13 mouse cellular contexts compared by ENCODE assay signal in the genomic region with DNA sequence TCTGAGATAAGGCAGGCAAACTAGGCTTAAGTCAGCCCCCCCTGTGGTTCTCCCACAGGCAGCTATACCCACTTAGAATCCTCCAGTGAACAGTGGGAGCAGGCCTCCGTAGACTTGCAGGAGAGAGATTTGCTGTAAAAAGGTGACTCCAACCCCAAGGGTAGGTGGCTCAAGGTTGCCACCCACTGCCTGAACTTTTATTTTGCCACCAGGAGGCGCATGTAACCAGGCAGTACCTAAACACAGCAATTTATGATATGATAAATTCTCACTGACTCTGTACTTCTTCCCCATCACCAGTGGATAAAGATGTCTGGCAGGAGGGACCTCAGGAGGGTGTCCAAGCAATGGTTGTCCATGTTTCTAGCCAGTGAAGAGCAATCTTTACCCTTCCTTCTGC. TPM values are rescaled to one million over a fixed set of nuclear protein-coding genes. Genes with fewer than 3 reads are reported as not detected.
DNase-seq lines count a peak whose midpoint lies in the region; TF ChIP-seq lines count a peak whose summit lies in the region.
"Had no signal": no experiment of that assay in that cellular context is flagged by ENCODE, and none has a peak within 500 bp of the region (broad histone marks: within the 10 kb centered on the region; RNA-seq: fewer than 3 reads in every experiment).

No protein-coding gene starts in this region.

- H3K4me3 ChIP-seq in layer of hippocampus, adult 2 months: no peak overlapping the region
- H3K4me3 ChIP-seq in cortical plate, adult 2 months (ENCODE audit: insufficient read depth, low read length): no peak overlapping the region
- H3K4me3 ChIP-seq: embryonic facial prominence, embryonic 13.5 days; heart, embryonic 10.5 days; megakaryocyte, embryonic 14.5 days had no signal

- TF ChIP-seq CTCF in layer of hippocampus, adult 2 months (conservative IDR thresholded peaks at IDR 0.05): peak; percentile 71
- TF ChIP-seq CTCF in cortical plate, adult 2 months (IDR thresholded peaks at IDR 0.05; ENCODE audit: extremely low read depth, insufficient read depth, low read length): peak; percentile 24; the same call in 1 of the 2 replicates

- H3K4me1 ChIP-seq in cortical plate, adult 2 months (ENCODE audit: control insufficient read depth, insufficient read depth, low read length): peaks cover 2% of the 10 kb centered on the region; the same call in 1 of the 2 replicates
- H3K4me1 ChIP-seq: embryonic facial prominence, embryonic 13.5 days; megakaryocyte, embryonic 14.5 days had no signal

- no peak for TF ChIP-seq POLR2A in cortical plate, adult 2 months (IDR thresholded peaks at IDR 0.05; ENCODE audit: extremely low read depth, insufficient read depth, low read length)

- peak; percentile 16 for DNase-seq in adrenal gland, postnatal 10 days
- no peak for DNase-seq in adrenal gland, adult 8-10 months
- no peak for DNase-seq in layer of hippocampus, adult 2 months (ENCODE audit: low spot score in 2 of 2)
- no peak for DNase-seq in layer of hippocampus, postnatal 36 days
- peak; percentile 42 for DNase-seq in 416B (ENCODE audit: low read depth)
- no peak for DNase-seq in urinary bladder, postnatal 10 days (ENCODE audit: low spot score)
- DNase-seq in urinary bladder, postnatal 36 days (ENCODE audit: low spot score in 2 of 2): no peak
- DNase-seq: cerebellum, adult 11 months had no signal

- no peak overlapping the region for H3K27ac ChIP-seq in layer of hippocampus, adult 2 months
- no peak overlapping the region for H3K27ac ChIP-seq in cortical plate, adult 2 months (ENCODE audit: insufficient read depth, low read length)
- H3K27ac ChIP-seq: embryonic facial prominence, embryonic 13.5 days; heart, embryonic 10.5 days; hindbrain, embryonic 14.5 days had no signal

RNA-seq across cellular contexts. Expression of a gene that starts 38.1 kb away (rescaled TPM):
- total RNA-seq in adrenal gland, postnatal 10 days (2021): 10 to 100 TPM; 19.0 to 19.6 TPM
- total RNA-seq in adrenal gland, adult 8-10 months (2022): 100 to 1,000 TPM in 2 of 4 experiments, 10 to 100 TPM in 2; 36.1 to 156 (median 79.3) TPM
- total RNA-seq in layer of hippocampus, adult 2 months (2021): 100 to 1,000 TPM; 133 to 144 TPM
- total RNA-seq in layer of hippocampus, postnatal 36 days (2021): 100 to 1,000 TPM; 157 to 178 TPM
- polyA plus RNA-seq in cortical plate, adult 2 months (2012; rRNA removed): 39.5 and 46.2 TPM in 2 replicates

Comparison
In these comparisons a context has a peak if more than half of its experiments do, and no peak if none do; other contexts are left out.
1. DNase-seq: peak in adrenal gland, postnatal 10 days (single experiment) and 416B (single experiment); none in adrenal gland, adult 8-10 months (single experiment), layer of hippocampus, adult 2 months (0 of 2), layer of hippocampus, postnatal 36 days (0 of 2), urinary bladder, postnatal 10 days (single experiment) and urinary bladder, postnatal 36 days (0 of 2).